Comparison of ENCODE assay signal across 9 mouse cellular contexts in the genomic region with DNA sequence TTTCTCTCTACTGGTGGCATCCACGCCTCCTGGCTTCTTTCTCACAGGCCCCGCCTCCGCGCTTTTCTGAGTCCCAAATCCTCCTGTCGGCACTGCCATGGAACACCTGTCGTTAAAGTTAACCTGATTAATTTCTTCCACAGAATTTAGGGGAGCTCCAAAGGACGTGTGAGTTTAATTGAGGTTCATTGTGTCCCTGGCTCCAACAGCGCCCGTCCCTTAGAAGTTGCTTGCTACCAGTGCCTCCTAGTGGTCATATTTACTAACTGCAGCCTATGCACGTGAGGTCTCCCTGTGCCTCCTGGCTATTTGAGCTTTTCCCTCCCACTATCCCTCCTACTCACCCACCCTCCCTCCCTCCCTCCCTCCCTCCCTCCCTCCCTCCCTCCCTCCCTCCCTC. TPM values are rescaled to one million over a fixed set of nuclear protein-coding genes. Genes with fewer than 3 reads are reported as not detected.
DNase-seq lines count a peak whose midpoint lies in the region; ATAC-seq and TF ChIP-seq lines count a peak whose summit lies in the region.
"Had no signal": no experiment of that assay in that cellular context is flagged by ENCODE, and none has a peak within 500 bp of the region (broad histone marks: within the 10 kb centered on the region; RNA-seq: fewer than 3 reads in every experiment).

No protein-coding gene starts in this region.

- WGBS in hindbrain, embryonic 10.5 days = 13% methylated on average over 10 of the region's 10 CpGs
- 16% methylated on average over 10 of the region's 10 CpGs for WGBS in hindbrain, embryonic 12.5 days
- 10% methylated on average over 10 of the region's 10 CpGs for WGBS in heart, embryonic 16.5 days
- 13% methylated on average over 10 of the region's 10 CpGs for WGBS in midbrain, postnatal 0 days

- no peak overlapping the region for H3K4me3 ChIP-seq in hindbrain, embryonic 10.5 days
- H3K4me3 ChIP-seq in hindbrain, embryonic 12.5 days = no peak overlapping the region
- H3K4me3 ChIP-seq in MEL (ENCODE audit: control insufficient read depth in 1 of 2, insufficient read depth in 1 of 2, low read depth in 2 of 2, low read length in 2 of 2) = peak overlapping the region; percentile 15; a peak in 3 of 4 replicates
- H3K4me3 ChIP-seq in heart, embryonic 16.5 days (ENCODE audit: low read length) = no peak overlapping the region
- H3K4me3 ChIP-seq in midbrain, postnatal 0 days (ENCODE audit: low read depth, low read length) = no peak overlapping the region
- H3K4me3 ChIP-seq: lung, embryonic 15.5 days had no signal

- H3K4me2 ChIP-seq in hindbrain, embryonic 12.5 days (replicated peaks) = no peak overlapping the region
- peak overlapping the region; percentile 18; the same call in 1 of the 2 replicates for H3K4me2 ChIP-seq in heart, embryonic 16.5 days (ENCODE audit: low read depth, low read length)
- H3K4me2 ChIP-seq in midbrain, postnatal 0 days (ENCODE audit: low read depth, low read length, poor library complexity, severe bottlenecking) = no peak overlapping the region
- H3K4me2 ChIP-seq: lung, embryonic 15.5 days had no signal

- H3K79me2 ChIP-seq in MEL (ENCODE audit: control insufficient read depth, insufficient read depth, low read length, poor library complexity) = no peaks in the 10 kb centered on the region

- H3K9me3 ChIP-seq in hindbrain, embryonic 10.5 days = no peaks in the 10 kb centered on the region
- H3K9me3 ChIP-seq in hindbrain, embryonic 12.5 days (replicated peaks) = no peaks in the 10 kb centered on the region
- no peaks in the 10 kb centered on the region for H3K9me3 ChIP-seq in MEL (replicated peaks; ENCODE audit: insufficient read depth, low read length)
- no peaks in the 10 kb centered on the region for H3K9me3 ChIP-seq in heart, embryonic 16.5 days (replicated peaks; ENCODE audit: control insufficient read depth, low read length)
- no peaks in the 10 kb centered on the region for H3K9me3 ChIP-seq in midbrain, postnatal 0 days (ENCODE audit: low read length)
- H3K9me3 ChIP-seq: lung, embryonic 15.5 days had no signal

- H3K27me3 ChIP-seq in hindbrain, embryonic 10.5 days (ENCODE audit: insufficient read depth, poor library complexity, severe bottlenecking) = no peaks in the 10 kb centered on the region
- H3K27me3 ChIP-seq in hindbrain, embryonic 12.5 days = no peaks in the 10 kb centered on the region
- no peaks in the 10 kb centered on the region for H3K27me3 ChIP-seq in MEL (ENCODE audit: control insufficient read depth in 1 of 2, insufficient read depth in 2 of 2, low read length in 2 of 2)
- peaks cover 3% of the 10 kb centered on the region for H3K27me3 ChIP-seq in heart, embryonic 16.5 days (ENCODE audit: control insufficient read depth, insufficient read depth, low read length)
- H3K27me3 ChIP-seq in midbrain, postnatal 0 days (ENCODE audit: insufficient read depth, low read length) = no peaks in the 10 kb centered on the region
- H3K27me3 ChIP-seq: lung, embryonic 15.5 days had no signal

- TF ChIP-seq CTCF in MEL (IDR thresholded peaks at IDR 0.05 in 2 of 3, conservative IDR thresholded peaks at IDR 0.05 in 1 of 3; ENCODE audit: control insufficient read depth in 1 of 3, insufficient read depth in 1 of 3, low read depth in 2 of 3, low read length in 3 of 3, poor library complexity in 1 of 3, severe bottlenecking in 1 of 3) = peak; percentile 74 to 88 (median 87)
- peak; percentile 86 for TF ChIP-seq CTCF in midbrain, postnatal 0 days (IDR thresholded peaks at IDR 0.05)

- H3K9ac ChIP-seq in hindbrain, embryonic 12.5 days = no peak overlapping the region
- peak overlapping the region; percentile 45 for H3K9ac ChIP-seq in MEL (ENCODE audit: control insufficient read depth, low read depth, low read length, poor library complexity, severe bottlenecking)
- H3K9ac ChIP-seq in heart, embryonic 16.5 days (ENCODE audit: low read length) = no peak overlapping the region
- no peak overlapping the region for H3K9ac ChIP-seq in midbrain, postnatal 0 days (replicated peaks; ENCODE audit: low read length, poor library complexity, severe bottlenecking)
- H3K9ac ChIP-seq: lung, embryonic 15.5 days had no signal

- TF ChIP-seq EP300 in MEL (IDR thresholded peaks at IDR 0.05; ENCODE audit: low read depth in 1 of 2, low read length in 2 of 2) = no peak

- TF ChIP-seq POLR2A in MEL (IDR thresholded peaks at IDR 0.05; ENCODE audit: control insufficient read depth in 1 of 2, insufficient read depth in 1 of 2, low read depth in 1 of 2, low read length in 2 of 2, poor library complexity in 1 of 2) = no peak

- DNase-seq in hindbrain, embryonic 10.5 days (ENCODE audit: low spot score) = peak; percentile 70
- DNase-seq in MEL (ENCODE audit: low read depth, low spot score) = peak; percentile 86
- DNase-seq in embryo, embryonic 10.5 days (ENCODE audit: low spot score) = peak; percentile 90
- peak; percentile 75 to 81 for DNase-seq in kidney, postnatal 25 days
- DNase-seq in midbrain, postnatal 0 days (ENCODE audit: low spot score) = peak; percentile 79

- ATAC-seq in hindbrain, embryonic 12.5 days (ENCODE audit: low FRiP score) = no peak
- ATAC-seq in heart, embryonic 16.5 days (replicated peaks; ENCODE audit: extremely low read depth, insufficient read depth, low FRiP score) = no peak
- ATAC-seq in midbrain, postnatal 0 days (ENCODE audit: low FRiP score) = no peak
- ATAC-seq in activated CD4-positive, CD25-positive, alpha-beta regulatory T cell, adult 4 months = no peak

- no peaks in the 10 kb centered on the region for H3K36me3 ChIP-seq in hindbrain, embryonic 10.5 days
- no peaks in the 10 kb centered on the region for H3K36me3 ChIP-seq in hindbrain, embryonic 12.5 days
- no peaks in the 10 kb centered on the region for H3K36me3 ChIP-seq in MEL (ENCODE audit: control insufficient read depth in 1 of 2, insufficient read depth in 2 of 2, low read length in 2 of 2)
- no peaks in the 10 kb centered on the region for H3K36me3 ChIP-seq in heart, embryonic 16.5 days (ENCODE audit: control insufficient read depth, insufficient read depth)
- no peaks in the 10 kb centered on the region for H3K36me3 ChIP-seq in midbrain, postnatal 0 days (ENCODE audit: insufficient read depth, low read length)
- H3K36me3 ChIP-seq: lung, embryonic 15.5 days had no signal

- peaks cover 30% of the 10 kb centered on the region for H3K4me1 ChIP-seq in hindbrain, embryonic 10.5 days (replicated peaks)
- H3K4me1 ChIP-seq in hindbrain, embryonic 12.5 days = peaks cover 23% of the 10 kb centered on the region
- peaks cover 3 to 8% of the 10 kb centered on the region in 2 experiments; a peak in 1 of 4 replicates for H3K4me1 ChIP-seq in MEL (ENCODE audit: control insufficient read depth in 1 of 2, insufficient read depth in 2 of 2, low read length in 2 of 2)
- peaks cover 14% of the 10 kb centered on the region for H3K4me1 ChIP-seq in heart, embryonic 16.5 days (ENCODE audit: control insufficient read depth, insufficient read depth, low read length)
- no peaks in the 10 kb centered on the region for H3K4me1 ChIP-seq in midbrain, postnatal 0 days (ENCODE audit: insufficient read depth, low read length)

- H3K27ac ChIP-seq in hindbrain, embryonic 10.5 days = no peak overlapping the region
- no peak overlapping the region for H3K27ac ChIP-seq in hindbrain, embryonic 12.5 days
- no peak overlapping the region for H3K27ac ChIP-seq in MEL (ENCODE audit: control insufficient read depth, low read depth, low read length)
- no peak overlapping the region for H3K27ac ChIP-seq in heart, embryonic 16.5 days (ENCODE audit: low read length)
- H3K27ac ChIP-seq in midbrain, postnatal 0 days (ENCODE audit: low read depth, low read length) = no peak overlapping the region

- TF ChIP-seq RAD21 in MEL (IDR thresholded peaks at IDR 0.05; ENCODE audit: low read depth, low read length) = peak; percentile 83

RNA-seq across cellular contexts. Expression of a gene that starts 6.8 kb away (rescaled TPM):
- 28.3 and 60.6 TPM in 2 replicates for polyA plus RNA-seq in hindbrain, embryonic 10.5 days (2016; fragmentation: Nextera tagmentation; extraction: Ambion mirVana)
- polyA plus RNA-seq in hindbrain, embryonic 12.5 days (2016; fragmentation: Nextera tagmentation; extraction: Ambion mirVana) = 102 and 110 TPM in 2 replicates
- 8.4 and 10.2 TPM in 2 replicates for total RNA-seq in MEL (2012; rRNA removed)
- polyA plus RNA-seq in MEL (2012; ENCODE audit: insufficient read depth in 1 of 2, insufficient read length in 2 of 2, low read depth in 1 of 2, low replicate concordance in 2 of 2, missing spikeins in 1 of 2) = 10 to 100 TPM in 1 of 2 experiments, not detected in 1; 17.3 TPM
- polyA plus RNA-seq in heart, embryonic 16.5 days (2015; fragmentation: Nextera tagmentation; extraction: Ambion mirVana) = 2.0 and 3.0 TPM in 2 replicates
- 192 and 197 TPM in 2 replicates for total RNA-seq in midbrain, postnatal 0 days (2014; rRNA removed)
- polyA plus RNA-seq in midbrain, postnatal 0 days (2015; fragmentation: Nextera tagmentation; extraction: Ambion mirVana) = 160 and 162 TPM in 2 replicates
- not detected for polyA plus RNA-seq in activated CD4-positive, CD25-positive, alpha-beta regulatory T cell, adult 4 months (2017; shearing (Covaris generic))

RNA-seq across cellular contexts. Expression of a gene that starts 7.9 kb away (rescaled TPM):
- 35.5 and 55.7 TPM in 2 replicates for polyA plus RNA-seq in hindbrain, embryonic 10.5 days (2016; fragmentation: Nextera tagmentation; extraction: Ambion mirVana)
- polyA plus RNA-seq in hindbrain, embryonic 12.5 days (2016; fragmentation: Nextera tagmentation; extraction: Ambion mirVana) = 20.8 and 22.4 TPM in 2 replicates
- total RNA-seq in MEL (2012; rRNA removed) = 3.8 and 3.9 TPM in 2 replicates
- polyA plus RNA-seq in MEL (2012; ENCODE audit: insufficient read depth in 1 of 2, insufficient read length in 2 of 2, low read depth in 1 of 2, low replicate concordance in 2 of 2, missing spikeins in 1 of 2) = 1 to 10 TPM in 1 of 2 experiments, not detected in 1; 7.1 TPM
- 14.2 and 25.4 TPM in 2 replicates for polyA plus RNA-seq in heart, embryonic 16.5 days (2015; fragmentation: Nextera tagmentation; extraction: Ambion mirVana)
- total RNA-seq in midbrain, postnatal 0 days (2014; rRNA removed) = 1.3 TPM in 2 replicates
- polyA plus RNA-seq in midbrain, postnatal 0 days (2015; fragmentation: Nextera tagmentation; extraction: Ambion mirVana) = 1.4 and 1.7 TPM in 2 replicates
- polyA plus RNA-seq in activated CD4-positive, CD25-positive, alpha-beta regulatory T cell, adult 4 months (2017; shearing (Covaris generic)) = not detected

RNA-seq across cellular contexts. Expression of a gene that starts 15.3 kb away (rescaled TPM):
- 43.7 and 65.7 TPM in 2 replicates for polyA plus RNA-seq in hindbrain, embryonic 10.5 days (2016; fragmentation: Nextera tagmentation; extraction: Ambion mirVana)
- 42.6 and 63.3 TPM in 2 replicates for polyA plus RNA-seq in hindbrain, embryonic 12.5 days (2016; fragmentation: Nextera tagmentation; extraction: Ambion mirVana)
- total RNA-seq in MEL (2012; rRNA removed) = 71.9 and 78.1 TPM in 2 replicates
- polyA plus RNA-seq in MEL (2012; ENCODE audit: insufficient read depth in 1 of 2, insufficient read length in 2 of 2, low read depth in 1 of 2, low replicate concordance in 2 of 2, missing spikeins in 1 of 2) = 100 to 1,000 TPM in 1 of 2 experiments, not detected in 1; 131 TPM
- 114 and 116 TPM in 2 replicates for polyA plus RNA-seq in heart, embryonic 16.5 days (2015; fragmentation: Nextera tagmentation; extraction: Ambion mirVana)
- 46.6 and 47.7 TPM in 2 replicates for total RNA-seq in midbrain, postnatal 0 days (2014; rRNA removed)
- polyA plus RNA-seq in midbrain, postnatal 0 days (2015; fragmentation: Nextera tagmentation; extraction: Ambion mirVana) = 148 and 153 TPM in 2 replicates
- polyA plus RNA-seq in activated CD4-positive, CD25-positive, alpha-beta regulatory T cell, adult 4 months (2017; shearing (Covaris generic)) = 10 to 100 TPM; 66.6 to 70.2 TPM

RNA-seq across cellular contexts. Expression of a gene that starts 48.7 kb away (rescaled TPM):
- 6.9 and 7.4 TPM in 2 replicates for polyA plus RNA-seq in hindbrain, embryonic 10.5 days (2016; fragmentation: Nextera tagmentation; extraction: Ambion mirVana)
- polyA plus RNA-seq in hindbrain, embryonic 12.5 days (2016; fragmentation: Nextera tagmentation; extraction: Ambion mirVana) = 1.8 and 2.4 TPM in 2 replicates
- total RNA-seq in MEL (2012; rRNA removed) = 3.8 and 5.4 TPM in 2 replicates
- under 1 TPM in 1 of 2 experiments, not detected in 1; 0.85 TPM for polyA plus RNA-seq in MEL (2012; ENCODE audit: insufficient read depth in 1 of 2, insufficient read length in 2 of 2, low read depth in 1 of 2, low replicate concordance in 2 of 2, missing spikeins in 1 of 2)
- polyA plus RNA-seq in heart, embryonic 16.5 days (2015; fragmentation: Nextera tagmentation; extraction: Ambion mirVana) = 7.6 and 10.3 TPM in 2 replicates
- 0.52 TPM in 1 of 2 replicates, not detected in the other for total RNA-seq in midbrain, postnatal 0 days (2014; rRNA removed)
- 1.2 and 2.0 TPM in 2 replicates for polyA plus RNA-seq in midbrain, postnatal 0 days (2015; fragmentation: Nextera tagmentation; extraction: Ambion mirVana)
- polyA plus RNA-seq in activated CD4-positive, CD25-positive, alpha-beta regulatory T cell, adult 4 months (2017; shearing (Covaris generic)) = 1 to 10 TPM; 2.7 to 3.6 TPM

RNA-seq across cellular contexts. Expression of a gene that starts 58.9 kb away (rescaled TPM):
- polyA plus RNA-seq in hindbrain, embryonic 10.5 days (2016; fragmentation: Nextera tagmentation; extraction: Ambion mirVana) = 110 and 115 TPM in 2 replicates
- 81.9 and 83.4 TPM in 2 replicates for polyA plus RNA-seq in hindbrain, embryonic 12.5 days (2016; fragmentation: Nextera tagmentation; extraction: Ambion mirVana)
- 88.6 and 94.8 TPM in 2 replicates for total RNA-seq in MEL (2012; rRNA removed)
- polyA plus RNA-seq in MEL (2012; ENCODE audit: insufficient read depth in 1 of 2, insufficient read length in 2 of 2, low read depth in 1 of 2, low replicate concordance in 2 of 2, missing spikeins in 1 of 2) = 100 to 1,000 TPM in 1 of 2 experiments, not detected in 1; 143 TPM
- 116 and 125 TPM in 2 replicates for polyA plus RNA-seq in heart, embryonic 16.5 days (2015; fragmentation: Nextera tagmentation; extraction: Ambion mirVana)
- 121 and 127 TPM in 2 replicates for total RNA-seq in midbrain, postnatal 0 days (2014; rRNA removed)
- polyA plus RNA-seq in midbrain, postnatal 0 days (2015; fragmentation: Nextera tagmentation; extraction: Ambion mirVana) = 122 and 140 TPM in 2 replicates
- polyA plus RNA-seq in activated CD4-positive, CD25-positive, alpha-beta regulatory T cell, adult 4 months (2017; shearing (Covaris generic)) = 10 to 100 TPM; 57.6 to 73.2 TPM

Comparison
In these comparisons a context has a peak if more than half of its experiments do, and no peak if none do; other contexts are left out.
1. H3K4me3 ChIP-seq: peak in MEL (2 of 2); none in hindbrain, embryonic 10.5 days (single experiment), hindbrain, embryonic 12.5 days (single experiment), heart, embryonic 16.5 days (single experiment) and midbrain, postnatal 0 days (single experiment).
2. Peak in every context shown above with its lines, with median percentiles within 50 percentile points of each other: DNase-seq.